Mouse (Mus musculus) 3134 (cell line): ENCODE data around the gene Lrpap1.

Experiments used
- DNase-seq: peaks from one replicate; pipeline ENCODE4 v3.0.0-alpha.2; 2011; ENCODE audit warnings: low spot score; ENCODE audit not compliant: insufficient read length; ENCODE audit errors: extremely low read depth

Lrpap1 gene

GRCm38 (mm10) chr5:35104960-35105921 lies at the start of gene Lrpap1:
TSS of gene Lrpap1 (minus strand) at chr5:35105766.
- peak; percentile 91 for DNase-seq

DNA sequence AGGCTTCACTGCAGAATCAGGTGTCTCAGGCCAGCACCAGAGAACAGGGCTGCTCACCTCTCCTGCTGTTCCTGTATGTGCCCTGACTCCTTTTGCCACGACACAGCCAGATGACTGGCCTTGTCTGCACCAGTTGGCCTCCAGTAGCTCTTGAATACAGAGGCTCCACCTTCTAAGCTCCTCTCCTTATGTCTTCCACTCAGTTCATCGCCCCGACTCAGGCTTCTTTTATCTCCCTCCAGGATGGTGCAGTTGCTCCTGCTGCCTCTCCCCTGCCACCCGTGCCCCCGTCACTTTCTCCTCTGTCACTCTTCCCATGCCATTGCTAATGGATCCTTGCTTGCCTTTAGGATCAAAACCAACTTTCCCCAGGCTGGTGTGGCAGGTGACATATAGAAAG lies 44.4 kb upstream of the Lrpap1 start:
- DNase-seq = no peak

GRCm38 (mm10) chr5:35149526-35149925 lies 44.0 kb upstream of the Lrpap1 start:
- DNase-seq = no peak

DNA sequence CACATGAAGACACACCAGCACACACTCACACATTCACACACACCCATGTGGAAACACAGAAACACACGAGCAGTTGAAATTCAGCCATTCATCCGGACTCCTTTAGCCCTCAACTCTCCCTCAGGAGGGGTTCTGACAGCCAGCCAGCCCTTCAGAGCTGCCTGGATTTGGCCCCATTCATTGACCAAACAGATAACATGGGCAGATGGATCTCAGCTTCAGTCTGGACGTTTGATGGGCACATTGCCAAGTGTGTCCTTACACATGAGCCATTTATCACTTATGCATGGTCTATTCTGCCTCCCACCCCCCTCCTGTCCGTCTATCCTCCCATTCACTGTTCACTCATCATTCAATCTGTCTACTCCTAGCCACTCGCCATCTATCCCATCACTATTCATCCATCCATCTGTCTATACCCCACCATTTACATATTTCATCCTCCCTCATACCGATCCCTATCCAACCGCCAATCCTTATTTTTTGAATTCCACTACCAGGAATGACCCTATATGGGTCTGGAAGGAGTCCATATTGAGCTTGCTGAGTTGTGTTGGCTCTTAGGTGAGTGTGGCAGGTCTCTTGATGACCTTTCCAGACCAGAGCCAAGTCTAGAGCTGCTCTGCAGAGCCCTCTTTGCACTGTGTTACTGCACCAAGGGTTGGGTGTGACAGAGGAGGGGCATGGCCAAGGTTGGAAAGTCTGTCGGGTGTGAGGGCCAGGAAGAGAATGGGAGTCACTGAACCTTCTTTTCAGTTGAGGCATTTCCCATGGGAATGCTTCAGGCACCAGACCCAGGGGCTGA lies 42.6 kb upstream of the Lrpap1 start:
- no peak for DNase-seq

- no peak for DNase-seq
Observed at GRCm38 (mm10) chr5:35147155-35147962, 41.8 kb upstream of the Lrpap1 start.

- DNase-seq = no peak
Observed at GRCm38 (mm10) chr5:35146747-35147146, 41.2 kb upstream of the Lrpap1 start.

DNA sequence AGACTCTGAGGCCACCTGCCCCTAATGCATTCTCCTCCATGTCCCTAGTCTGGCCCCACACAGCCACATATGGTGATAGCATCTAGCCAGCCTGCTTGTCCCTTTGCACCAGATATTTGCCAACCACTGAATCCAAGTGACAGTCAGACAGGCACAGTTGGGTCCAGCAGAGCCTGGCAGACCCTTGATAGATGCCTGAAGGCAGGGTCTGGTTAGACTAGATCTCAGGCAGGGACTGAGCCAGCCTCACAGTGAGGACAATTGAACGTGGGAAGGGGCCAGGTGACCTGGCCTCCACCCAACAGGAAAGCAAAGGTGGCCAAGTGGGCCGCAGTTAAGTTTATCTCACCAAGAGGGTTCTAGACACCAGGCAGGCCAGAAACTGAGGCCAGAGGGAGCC lies 39.1 kb upstream of the Lrpap1 start:
- no peak for DNase-seq

DNA sequence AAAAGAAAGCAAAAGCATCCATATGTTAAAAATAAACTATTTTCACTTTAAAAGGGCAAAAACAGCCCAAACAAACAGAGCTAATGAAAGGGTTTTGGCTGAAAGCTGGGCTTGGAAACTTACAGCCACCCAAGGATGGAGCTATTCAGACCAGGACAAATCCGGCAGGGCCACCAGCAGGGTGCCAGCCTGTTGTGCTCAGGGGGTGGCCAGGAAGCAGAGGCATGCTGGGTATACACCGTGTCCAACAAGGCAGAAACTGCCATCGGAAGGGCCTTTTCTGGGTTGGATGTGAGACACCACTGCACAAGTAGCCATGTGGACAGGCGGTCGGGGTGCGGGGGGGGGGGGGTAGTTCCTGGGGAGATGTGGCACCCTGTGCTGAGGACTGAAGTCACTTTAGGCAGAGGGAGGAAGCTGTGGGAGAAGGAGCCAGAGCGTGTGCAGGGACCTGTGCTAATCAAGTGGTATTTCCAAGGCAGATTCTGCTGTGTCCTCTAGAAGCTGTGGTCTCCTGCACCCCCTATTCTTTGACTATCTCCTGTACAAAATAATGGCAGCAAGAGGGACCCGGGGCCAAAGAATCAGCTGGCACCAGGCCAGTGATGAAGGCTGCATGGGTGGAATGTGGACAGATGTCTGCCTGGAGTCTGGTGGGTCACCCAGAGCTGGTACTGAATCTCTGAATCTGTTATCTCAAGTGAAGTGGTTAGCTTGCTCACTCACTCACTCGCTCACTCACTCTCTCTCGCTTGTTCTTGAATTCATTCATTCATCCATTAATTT lies 38.1 kb upstream of the Lrpap1 start:
- DNase-seq = no peak

- no peak for DNase-seq
Observed at GRCm38 (mm10) chr5:35142910-35143309, 37.3 kb upstream of the Lrpap1 start.

- DNase-seq = no peak
Observed at GRCm38 (mm10) chr5:35141316-35141715, 35.8 kb upstream of the Lrpap1 start.

DNA sequence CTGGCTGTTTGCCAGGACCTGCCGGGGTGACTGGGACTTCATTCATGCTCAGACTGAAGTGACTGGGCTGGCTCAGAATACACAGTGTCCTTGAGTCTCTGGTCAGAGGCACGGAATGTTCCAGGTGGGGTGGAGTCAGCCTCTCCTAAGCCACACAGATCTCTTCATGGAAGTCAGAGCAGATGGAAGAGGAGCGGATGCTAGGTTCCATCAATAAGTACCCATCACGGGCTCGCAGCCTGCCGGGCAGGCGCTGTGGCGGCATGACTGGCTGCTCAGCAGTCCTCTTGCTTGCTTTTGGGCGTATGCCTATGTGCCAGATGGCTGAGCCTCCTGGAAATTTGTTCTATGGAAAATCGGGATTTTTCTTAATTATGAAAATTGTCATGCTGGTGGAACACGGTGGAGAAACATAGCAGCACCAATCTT lies 32.6 kb upstream of the Lrpap1 start:
- DNase-seq = no peak

DNA sequence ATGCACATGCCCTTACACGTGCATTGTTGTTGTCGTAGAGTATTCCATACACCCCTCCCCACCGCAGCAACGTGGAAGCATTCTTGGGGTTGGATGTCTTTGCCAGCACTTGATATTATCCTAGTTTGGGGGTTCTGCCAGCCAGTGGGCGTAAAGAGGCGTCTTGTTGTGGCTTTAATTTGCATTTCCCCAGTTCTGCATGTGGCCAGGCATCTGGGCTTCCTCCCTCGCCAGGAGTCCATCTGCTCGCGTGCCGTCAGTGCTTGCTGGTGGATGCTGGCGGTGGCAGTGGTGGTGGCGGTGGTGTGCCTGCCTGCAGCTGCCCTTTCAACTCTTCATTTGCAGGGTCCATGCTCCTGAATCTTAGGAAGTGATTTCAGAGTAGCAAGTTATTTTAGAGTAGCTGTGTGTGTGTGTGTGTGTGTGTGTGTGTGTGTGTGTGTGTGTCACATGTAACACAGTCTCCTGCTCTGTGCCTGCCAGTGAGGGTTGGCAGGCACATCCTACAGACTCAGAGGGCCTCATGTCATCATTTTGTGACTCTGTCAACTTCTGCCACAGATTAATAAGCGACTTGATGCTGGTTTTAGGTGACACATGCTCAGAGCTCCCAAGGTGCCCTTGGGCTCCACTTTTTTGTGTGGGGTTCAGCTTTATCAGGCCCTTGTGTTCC lies 32.1 kb upstream of the Lrpap1 start:
- DNase-seq = no peak

DNA sequence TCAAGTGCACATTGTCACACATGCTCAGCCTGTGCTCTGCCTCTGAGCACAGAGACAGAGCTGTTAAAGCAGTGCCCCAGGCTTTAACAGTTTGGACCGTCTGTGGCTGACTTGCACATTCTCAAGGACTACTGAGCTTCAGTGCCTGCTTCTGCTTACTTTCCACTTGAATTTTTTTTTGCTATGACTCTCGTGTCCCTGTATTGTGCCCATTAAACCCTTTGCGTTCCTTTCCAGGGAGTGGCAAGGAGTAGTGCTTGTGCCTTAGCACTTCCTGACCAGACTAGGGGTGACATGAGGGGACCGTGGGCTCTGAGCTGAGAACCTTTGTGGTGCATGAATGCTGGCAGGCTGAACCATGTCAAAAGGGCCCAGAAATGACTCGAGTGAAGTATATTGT lies 30.3 kb upstream of the Lrpap1 start:
- DNase-seq = no peak

DNA sequence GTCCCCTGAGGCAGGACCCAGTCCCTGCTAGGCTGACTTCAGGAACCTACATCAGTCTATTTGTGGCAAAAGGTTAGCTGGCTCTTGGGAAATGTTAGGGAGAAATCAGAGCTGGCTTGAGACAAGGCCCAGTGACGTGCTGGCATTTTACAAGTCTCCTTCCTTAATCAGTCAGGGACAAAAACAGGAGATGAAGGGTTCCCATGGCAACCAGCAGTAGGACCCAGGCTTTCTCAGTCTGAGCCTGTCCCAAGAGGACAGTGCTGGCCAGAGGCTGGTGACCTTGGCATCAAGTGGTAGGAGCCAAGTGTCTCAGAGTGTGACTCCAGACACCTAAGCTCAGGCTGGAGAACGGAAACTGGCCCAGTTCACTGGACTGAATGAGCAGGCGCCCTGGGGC lies 28.7 kb upstream of the Lrpap1 start:
- no peak for DNase-seq

GRCm38 (mm10) chr5:35133468-35133867 lies 27.9 kb upstream of the Lrpap1 start:
- no peak for DNase-seq

DNA sequence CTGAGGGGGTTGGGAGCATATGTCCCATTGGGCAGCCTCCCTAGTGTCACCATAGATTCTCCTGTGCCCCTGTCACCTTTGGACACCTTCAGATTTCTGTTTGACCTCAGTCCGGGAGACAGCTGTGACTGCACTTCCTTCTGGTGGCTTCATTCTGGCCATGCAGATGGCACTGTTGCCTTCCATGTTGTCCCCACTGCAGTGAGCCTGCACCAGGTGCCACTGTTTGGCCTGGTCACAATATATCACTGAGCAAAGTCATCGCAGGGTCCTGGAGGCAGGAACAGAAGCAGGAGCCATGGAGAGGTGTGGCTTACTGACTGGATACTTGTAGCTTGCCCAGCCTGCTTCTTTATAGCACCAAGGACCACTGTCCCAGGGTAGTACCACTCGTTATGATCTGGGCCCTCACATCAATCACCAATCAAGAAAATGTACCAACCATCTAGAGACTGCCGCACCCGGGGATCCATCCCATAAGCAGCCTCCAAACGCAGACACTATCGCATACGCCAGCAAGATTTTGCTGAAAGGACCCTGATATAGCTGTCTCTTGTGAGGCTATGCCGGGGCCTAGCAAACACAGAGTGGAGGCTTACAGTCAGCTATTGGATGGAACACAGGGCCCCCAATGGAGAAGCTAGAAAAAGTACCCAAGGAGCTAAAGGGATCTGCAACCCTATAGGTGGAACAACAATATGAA lies 26.9 kb upstream of the Lrpap1 start:
- DNase-seq = no peak

- DNase-seq = peak; percentile 33
Observed at GRCm38 (mm10) chr5:35131773-35132172, 26.2 kb upstream of the Lrpap1 start.

DNA sequence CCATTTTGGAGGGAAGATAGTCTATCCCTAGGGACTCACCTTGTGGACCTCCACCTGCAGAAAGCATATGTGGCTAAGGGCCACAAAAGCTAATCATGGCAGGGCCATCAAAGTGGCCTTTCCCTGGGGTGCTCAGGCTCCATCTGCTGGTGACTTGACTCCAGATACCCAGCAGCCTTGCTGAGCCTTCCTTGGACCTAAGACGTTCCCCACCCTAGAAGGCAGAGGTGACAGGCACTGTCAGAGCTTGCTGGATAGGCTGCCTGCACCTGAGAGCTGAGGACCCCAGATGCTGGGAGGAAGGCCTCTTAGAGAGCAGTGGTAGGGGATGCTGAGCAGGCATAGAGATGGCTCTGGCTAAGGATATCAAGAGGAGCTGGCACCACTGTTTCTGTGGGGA lies 25.7 kb upstream of the Lrpap1 start:
- DNase-seq = no peak

GRCm38 (mm10) chr5:35129767-35130191 lies 24.2 kb upstream of the Lrpap1 start:
- no peak for DNase-seq
